Mouse (Mus musculus) right cerebral cortex, postnatal 14 days (tissue): ENCODE measurements around the gene Gm6871.
"Not testable (repeated sequence)": the region's sequence is repeated elsewhere in the genome, so short reads cannot be mapped to it uniquely, and the experiment has no call there.

Experiments used
- DNase-seq: peaks from one replicate; pipeline ENCODE4 v3.0.0; 2022

Gene Gm6871

DNA sequence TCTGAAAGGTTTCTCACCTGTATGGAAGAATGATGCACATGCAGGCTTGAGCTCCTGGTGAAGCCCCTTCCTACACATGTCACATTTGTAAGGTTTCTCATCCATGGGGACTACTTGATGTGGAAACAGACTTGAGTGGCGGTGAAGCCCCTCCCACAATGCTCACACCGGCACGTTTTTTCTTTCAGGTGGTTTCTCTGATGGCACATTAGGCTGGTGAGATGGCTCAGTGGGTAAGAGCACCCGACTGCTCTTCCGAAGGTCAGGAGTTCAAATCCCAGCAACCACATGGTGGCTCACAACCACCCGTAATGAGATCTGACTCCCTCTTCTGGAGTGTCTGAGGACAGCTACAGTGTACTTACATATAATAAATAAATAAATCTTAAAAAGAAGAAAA, at the start of gene Gm6871:
Gm6871 (minus strand) TSS at position 101 of the 400 bp plus-strand sequence.
- DNase-seq, result not testable (repeated sequence)

DNA sequence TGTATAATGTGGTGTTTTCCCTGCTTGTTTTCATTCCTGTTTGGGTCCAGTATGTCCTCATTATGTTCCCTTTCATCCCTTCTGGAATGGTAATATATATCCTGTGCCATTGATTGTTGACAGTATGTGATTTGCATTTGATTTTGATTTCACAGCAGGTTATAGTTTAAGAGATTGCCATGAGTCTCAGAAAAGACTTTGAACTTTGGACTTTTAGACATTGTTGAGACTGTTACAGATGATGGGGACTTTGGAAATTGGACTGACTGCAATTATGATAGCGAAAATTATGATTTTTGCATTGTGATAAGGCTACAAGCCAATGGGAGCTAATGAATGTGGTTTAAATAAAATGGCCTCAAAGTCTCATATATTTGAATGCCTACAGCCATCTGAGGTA, 42.8 kb upstream of the Gm6871 start:
- not testable (repeated sequence) for DNase-seq

DNA sequence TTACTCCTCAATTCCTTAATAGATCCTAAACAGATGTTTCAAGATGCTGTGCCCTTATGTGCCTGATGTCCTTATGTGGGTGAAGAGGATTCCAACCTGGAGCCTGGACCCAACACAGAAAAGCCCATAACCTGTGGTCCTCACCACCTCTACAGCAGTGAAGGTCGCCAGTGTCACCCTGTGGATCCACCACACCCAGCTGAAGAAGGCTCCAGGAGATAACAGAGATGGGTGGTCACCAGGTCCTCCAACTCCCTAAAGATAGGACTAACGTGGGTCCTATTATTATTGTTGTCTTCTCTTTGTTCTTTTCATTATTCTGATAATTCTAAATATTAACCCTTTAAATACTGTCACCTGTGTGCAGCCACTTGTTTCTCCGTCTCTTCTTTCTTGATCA, 38.2 kb upstream of the Gm6871 start:
- DNase-seq, result no peak

DNA sequence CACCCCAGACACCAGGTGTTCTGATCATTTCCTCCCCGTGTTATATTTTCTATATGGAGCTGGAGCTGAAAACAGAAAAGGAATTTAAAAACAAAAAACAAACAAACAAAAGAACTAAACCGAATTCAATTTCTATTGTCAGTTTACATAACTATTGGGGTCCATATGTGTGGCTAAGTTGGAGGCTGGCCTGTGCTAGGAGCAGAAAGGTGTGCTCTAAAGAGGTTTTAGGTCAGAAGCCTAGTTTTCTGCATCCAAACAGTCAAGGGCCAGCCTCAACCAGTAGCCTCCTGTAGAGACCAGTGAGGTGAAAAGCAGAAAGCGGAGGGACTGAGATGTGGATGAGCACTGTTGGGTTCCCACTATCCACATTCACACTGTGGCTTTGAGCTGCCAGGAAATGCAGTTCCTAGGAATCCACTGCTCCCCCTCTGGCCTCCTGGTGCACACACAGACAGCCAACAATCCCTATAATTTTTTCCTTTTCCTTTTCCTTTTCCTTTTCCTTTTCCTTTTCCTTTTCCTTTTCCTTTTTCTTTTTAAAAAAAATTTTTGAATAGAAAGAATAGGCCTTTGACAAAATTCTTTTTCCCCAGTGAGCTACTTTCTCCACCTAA, 26.6 kb upstream of the Gm6871 start:
- DNase-seq, result no peak

DNA sequence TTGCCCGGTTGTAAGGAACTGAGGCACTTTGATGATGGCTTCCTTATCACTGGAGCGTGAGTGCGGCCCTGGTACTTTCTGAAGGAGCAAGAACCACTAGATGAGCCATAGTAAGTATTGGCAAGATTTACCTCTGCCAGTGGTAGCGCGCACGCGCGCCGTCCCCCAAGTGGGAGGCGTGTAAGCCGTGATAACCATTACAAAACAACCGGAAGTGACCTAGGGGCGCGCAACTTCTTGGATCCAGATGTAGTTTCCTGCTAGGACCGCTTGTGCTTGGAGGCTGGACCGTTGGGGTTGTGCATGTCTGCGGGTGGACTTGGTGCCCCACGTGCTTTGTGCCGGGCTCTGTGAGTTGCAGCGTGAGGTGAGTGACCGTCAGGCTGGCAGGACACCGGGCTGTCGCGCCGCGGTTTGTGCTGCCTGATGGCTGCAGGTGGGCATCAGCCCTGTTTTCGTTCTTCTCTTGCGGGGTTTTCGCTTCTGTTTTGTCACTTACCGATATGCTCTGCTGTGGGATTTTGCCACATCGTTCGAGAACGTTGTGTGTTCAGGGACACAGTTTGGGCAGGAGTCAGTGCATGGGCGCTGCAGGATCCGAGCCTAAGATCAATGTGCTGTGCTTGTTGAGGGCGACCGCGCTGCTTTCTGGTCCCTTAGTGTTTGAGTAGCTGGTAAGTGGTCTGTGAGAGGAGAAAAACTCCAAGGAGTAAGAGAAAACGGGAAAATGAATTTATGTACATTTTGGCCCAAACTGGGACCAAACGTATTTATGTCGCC, 25.8 kb upstream of the Gm6871 start, which contains the start of gene 2610021A01Rik:
2610021A01Rik (plus strand) TSS at position 197 of the 780 bp plus-strand sequence.
- peak; percentile 89 for DNase-seq

DNA sequence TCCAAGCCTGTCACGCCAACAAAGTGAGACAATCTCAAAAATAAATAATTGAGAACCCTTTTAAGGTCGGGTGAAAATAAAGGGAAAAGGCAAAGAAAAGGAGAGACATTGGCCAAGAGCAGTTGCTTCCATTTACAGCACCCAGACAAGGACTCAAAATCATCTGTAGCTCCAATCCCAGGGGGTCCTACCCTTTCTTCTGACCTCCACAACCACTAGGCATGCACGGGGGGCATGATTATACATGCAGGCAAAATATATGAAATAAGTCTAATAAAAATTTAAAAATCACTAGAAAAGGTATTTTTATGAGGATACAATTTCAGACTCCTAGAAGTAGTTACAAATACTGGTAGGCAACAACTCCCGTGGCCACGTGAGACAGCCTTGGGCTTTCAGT, 25.2 kb upstream of the Gm6871 start:
- DNase-seq, result no peak

DNA sequence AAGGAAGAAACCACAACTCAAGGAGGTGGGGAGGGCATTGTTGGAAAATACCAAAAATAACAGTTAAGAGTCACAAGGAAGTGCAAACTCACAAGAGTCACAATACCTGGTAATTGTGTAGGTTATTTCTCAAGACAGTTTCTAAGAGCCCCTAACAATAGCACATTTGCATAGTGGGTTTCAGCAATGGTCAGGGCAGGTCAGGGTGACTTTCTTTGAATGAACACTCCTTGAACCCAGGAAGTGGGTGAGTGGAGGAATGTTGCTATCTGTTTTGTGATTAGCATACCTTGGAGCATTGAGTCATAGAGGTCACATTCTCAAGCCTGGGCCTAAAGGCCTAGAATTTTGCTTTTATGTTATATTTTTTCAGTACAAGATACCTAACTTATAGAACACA, 14.4 kb upstream of the Gm6871 start:
- DNase-seq, result not testable (repeated sequence)

DNA sequence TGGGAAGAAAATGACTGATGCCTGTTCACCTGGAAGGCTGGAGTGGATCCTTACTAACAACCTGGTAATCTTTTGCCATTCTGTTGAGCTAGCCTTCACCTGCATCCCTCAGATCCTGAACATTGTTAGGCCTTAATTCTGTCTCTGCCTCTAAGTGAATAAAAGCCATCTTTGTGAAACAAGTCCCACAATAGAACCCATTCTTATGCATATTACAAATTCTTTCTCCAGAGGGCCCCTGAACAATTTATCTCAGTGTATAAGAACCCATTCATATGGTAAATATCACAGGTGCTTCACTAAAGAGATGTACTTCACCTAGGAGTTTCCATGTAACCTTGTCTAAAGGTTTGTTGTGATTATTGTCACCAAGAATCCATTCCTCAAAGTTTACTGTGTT, 8.6 kb upstream of the Gm6871 start:
- no peak for DNase-seq

DNA sequence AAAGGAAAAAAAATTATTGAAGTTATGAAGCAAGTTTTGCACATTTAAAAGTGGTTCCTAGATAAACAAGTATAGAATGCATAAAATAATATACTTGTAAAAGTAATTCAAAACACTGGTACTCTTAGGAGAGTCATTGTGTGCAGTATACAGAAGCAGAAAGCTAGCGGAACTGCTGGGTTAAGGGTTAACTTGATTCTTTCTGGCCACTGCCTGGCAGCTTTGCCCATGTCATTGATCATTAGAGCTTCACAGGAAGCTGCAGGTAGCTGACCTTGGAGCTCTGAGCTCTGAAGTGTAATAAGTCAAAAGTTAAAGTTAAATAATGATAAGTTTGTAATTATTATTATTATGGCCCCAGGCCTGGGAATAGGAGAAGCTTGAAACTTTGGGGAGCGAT, 4.5 kb upstream of the Gm6871 start:
- no peak for DNase-seq

DNA sequence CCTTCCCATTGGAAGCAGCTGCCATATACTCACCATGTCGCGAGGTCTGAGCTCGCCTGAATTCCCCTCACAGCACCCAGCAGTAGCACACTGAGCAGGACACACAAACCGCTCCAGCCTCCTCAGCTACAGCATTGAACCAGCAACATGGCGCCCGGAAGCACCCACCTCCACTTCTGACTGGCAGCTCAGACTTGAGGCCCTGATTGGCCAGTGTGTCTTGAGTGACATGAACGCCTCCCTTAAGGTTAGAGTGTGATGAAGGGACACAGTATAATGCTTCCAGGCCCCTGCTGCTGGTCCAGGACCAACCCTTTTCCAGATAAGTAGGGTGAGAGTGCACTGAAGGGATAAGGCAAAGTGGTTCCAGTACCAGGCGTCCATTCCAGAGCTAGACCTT, 12.8 kb downstream of the Gm6871 start:
- no peak for DNase-seq

DNA sequence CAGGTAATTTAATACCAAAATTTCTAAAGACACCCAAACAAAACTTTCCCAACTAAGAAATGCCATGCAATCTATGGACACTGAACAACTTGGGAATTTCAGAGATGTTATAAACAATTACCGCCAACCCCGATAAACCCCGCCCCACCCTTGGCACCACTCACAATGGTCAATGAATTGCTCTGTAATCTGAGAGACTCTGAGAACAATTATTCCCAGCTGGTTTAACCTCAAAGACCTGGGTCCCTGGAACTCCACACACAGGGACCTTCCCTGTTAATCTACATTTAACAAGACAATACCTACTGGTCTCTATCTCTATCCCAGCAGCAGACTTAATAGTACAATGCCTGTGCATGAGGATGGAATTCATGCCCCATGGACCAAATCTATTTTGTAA, 60.8 kb downstream of the Gm6871 start:
- DNase-seq, result no peak

DNA sequence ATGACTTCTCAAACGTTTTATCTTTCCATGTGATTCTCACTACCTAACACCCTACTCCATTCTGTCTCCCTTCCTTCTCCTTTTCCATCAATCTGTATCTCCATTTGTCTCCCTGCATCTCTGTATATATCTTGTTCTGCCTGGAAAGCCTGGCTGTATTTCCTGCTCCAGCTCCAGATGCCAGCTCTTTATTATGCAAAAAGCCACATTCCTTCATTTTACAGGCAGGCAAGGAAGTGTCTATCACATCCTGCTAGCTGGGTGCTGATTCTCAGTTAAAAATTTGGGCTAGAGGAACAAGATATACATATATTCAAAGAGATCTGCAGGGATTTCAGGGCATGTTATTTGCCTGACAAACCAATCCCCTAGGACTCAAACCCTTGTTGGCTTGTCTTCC, 61.3 kb downstream of the Gm6871 start:
- DNase-seq, result no peak

DNA sequence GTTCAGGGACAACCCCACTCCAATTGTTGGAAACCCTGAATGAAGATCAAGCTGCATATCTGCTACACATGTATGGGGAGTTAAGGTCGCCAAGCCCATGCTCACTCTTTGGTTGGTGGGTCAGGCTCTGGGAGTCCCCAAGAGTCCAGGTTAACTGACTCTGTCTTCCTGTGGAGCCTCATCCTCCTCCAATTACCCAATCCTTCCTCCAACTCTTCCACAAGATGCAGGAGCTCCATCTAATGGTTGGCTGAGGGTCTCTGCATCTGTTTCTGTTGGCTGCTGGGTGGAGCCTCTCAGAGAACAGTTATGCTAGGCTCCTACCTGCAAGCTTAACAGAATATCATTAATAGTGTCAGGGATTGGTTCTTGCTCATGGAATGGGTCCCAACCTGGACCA, 71.1 kb downstream of the Gm6871 start:
- no peak for DNase-seq

DNA sequence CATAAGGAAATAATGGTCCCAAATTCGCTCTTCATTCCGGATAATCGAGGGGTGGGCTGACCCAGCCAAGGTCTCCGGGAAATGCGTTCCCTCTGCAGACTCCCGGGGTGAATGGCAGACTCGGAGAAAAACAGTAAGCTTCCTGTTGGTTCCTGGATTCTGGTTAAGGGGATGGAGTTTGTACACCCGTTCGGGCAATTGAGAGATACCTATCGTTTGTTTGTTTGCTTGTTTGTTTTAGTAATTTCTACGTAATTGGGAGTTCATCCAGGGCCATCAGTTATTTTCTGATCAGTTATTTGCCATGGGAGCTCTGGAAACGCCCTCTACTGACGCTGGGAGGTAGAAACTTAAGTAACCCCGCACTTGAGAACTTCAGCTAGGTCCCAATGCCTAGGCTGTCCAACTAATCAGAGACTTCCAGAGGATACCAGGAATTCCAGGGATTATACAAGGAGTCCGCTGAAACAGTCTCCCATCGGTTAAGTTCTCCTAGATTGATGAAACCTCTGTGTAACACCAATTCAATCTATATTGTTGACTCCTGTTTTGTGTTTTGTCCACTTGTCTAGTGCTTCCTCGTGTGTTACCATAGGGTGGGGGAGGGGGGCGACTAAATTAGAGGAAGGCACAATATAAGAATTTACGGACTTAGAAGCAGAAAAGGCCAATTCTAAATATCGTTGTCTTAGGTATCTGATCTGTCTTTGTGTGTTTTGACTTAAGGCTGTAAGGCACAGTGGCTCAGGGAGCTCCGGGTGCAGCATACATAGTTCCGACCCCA, 73.1 kb downstream of the Gm6871 start:
- peak; percentile 52 for DNase-seq

DNA sequence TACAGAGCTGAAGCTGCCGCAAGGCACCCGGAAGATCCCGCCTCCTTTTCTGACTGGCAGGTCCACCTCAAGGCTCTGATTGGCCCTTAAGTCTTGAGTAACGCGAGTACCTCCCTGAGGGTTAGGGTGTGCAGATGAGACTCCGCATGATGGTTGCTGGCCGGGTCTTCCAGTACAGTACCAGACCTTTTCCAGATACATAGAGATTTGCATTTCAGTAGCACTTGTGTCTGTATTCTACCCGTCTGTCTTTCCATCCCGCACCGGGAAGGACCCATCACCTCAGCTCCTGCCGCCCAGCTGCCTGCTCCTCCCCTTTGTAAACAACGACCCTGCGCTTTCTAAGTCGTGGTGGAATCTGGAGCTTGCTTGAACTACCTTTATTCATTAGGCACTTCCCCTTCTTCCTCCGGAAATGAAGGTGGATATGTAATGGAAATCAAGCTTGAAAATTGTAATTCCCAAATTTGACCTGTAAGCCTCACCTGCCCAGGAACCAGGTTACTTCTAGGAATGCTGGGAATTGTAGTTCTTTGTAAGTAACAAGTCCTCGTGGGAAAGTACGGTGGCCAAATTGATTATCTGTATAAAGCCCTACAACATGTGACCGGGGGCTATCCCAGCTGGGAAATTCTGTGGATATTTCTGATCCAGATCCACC, 73.9 kb downstream of the Gm6871 start, which contains the start of the genes Gm20449 and AW146154:
Gm20449 (minus strand) TSS at position 29 of the 661 bp plus-strand sequence.
AW146154 (minus strand) TSS at position 502 of the 661 bp plus-strand sequence.
- peak; percentile 98 for DNase-seq

DNA sequence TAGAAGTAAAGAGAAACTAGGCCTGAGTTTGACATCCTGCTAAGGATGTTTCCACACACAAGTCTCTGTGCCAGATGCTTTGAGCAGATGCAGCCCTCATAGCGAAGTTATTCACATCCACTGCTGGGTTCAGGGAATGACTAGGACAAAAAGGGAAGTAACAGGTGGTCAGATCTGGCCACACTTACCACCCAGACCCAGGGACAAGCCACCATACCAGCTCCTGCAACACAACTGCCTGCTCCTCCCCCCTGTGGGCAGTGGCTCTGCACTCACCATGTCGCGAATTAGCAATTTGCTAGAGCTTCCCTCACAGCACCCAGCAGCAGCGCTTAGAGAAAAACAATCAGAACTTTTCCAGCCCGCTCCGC, 74.5 kb downstream of the Gm6871 start:
- DNase-seq, result not testable (repeated sequence)

DNA sequence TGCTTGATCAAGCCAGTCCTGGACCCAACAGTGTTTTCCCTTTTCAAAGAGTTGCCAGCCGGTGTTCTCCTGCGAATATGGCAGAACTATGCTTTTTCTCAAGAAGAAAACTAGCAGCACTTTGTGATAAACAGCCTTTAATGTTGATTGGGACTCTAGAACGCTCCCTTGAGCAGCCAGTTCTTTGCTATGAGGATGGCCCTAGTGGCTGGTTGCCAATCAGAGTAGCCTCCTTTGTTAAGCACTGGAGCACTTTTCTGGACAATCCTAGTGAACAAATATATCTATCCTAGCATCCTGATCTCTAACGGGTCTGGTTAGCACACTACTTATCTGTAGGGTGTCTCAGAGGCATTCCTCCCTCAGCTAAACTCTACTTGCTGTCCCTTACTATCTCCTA, 75.0 kb downstream of the Gm6871 start:
- DNase-seq, result peak; percentile 8

DNA sequence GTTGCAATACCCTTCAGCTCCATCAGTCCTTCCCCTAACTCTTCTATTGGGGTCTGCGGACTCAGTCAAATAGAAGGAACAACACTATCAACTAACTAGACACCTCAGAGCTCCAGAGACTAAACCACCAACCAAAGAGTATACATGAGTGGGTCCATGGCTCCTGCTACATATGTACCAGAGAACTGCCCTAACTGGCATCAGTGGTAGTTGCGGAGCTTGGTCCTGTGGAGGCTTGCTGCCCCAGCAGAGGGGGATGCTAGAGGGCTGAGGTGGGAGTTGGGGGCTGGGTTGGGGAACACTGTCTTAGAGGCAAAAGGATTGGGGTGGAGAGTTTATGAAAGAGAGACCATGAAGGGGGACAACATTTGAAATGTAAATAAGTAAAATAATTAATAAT, 75.6 kb downstream of the Gm6871 start:
- peak; percentile 8 for DNase-seq
